14 mouse cellular contexts compared by ENCODE assay signal in genomic region chr2:161835001-161835400, GRCm38 (mm10).
"Had no signal": no experiment of that assay in that cellular context is flagged by ENCODE, and none has a peak within 500 bp of the region (broad histone marks: within the 10 kb centered on the region; RNA-seq: fewer than 3 reads in every experiment).

No protein-coding gene starts in this region.

- H3K4me1 ChIP-seq: limb, embryonic 15.5 days; liver, embryonic 12.5 days; lung, embryonic 15.5 days; megakaryocyte, embryonic 14.5 days; midbrain, embryonic 12.5 days; stomach, embryonic 15.5 days had no signal

- H3K4me3 ChIP-seq: layer of hippocampus, adult 2 months; limb, embryonic 15.5 days; liver, embryonic 12.5 days; lung, embryonic 15.5 days; megakaryocyte, embryonic 14.5 days; midbrain, embryonic 12.5 days; stomach, embryonic 15.5 days had no signal

- H3K27ac ChIP-seq: kidney, postnatal 0 days; layer of hippocampus, adult 2 months; limb, embryonic 15.5 days; liver, embryonic 12.5 days; lung, embryonic 15.5 days; macrophage; midbrain, embryonic 12.5 days; stomach, embryonic 15.5 days had no signal

- ATAC-seq: liver, embryonic 12.5 days had no signal

- DNase-seq: kidney, adult 9 months; kidney, postnatal 4 days; lung, postnatal 14 days; right cerebral cortex, postnatal 14 days; thymus, postnatal 36 days had no signal

- H3K27me3 ChIP-seq: limb, embryonic 15.5 days; liver, embryonic 12.5 days; lung, embryonic 15.5 days; megakaryocyte, embryonic 14.5 days; midbrain, embryonic 12.5 days; stomach, embryonic 15.5 days had no signal
